Mouse (Mus musculus) ovary, postnatal 36 days (tissue): ENCODE results near the gene Mmp12.
"Not testable (repeated sequence)": the region's sequence is repeated elsewhere in the genome, so short reads cannot be mapped to it uniquely, and the experiment has no call there.

Source experiments
- DNase-seq: peaks from one replicate; pipeline ENCODE4 v3.0.0; 2022; ENCODE audit warnings: low spot score, mixed read lengths

Mmp12 gene

GRCm38 (mm10) chr9:7344107-7344506 lies at the start of gene Mmp12:
Mmp12 (plus strand) TSS chr9:7344381.
- DNase-seq, result no peak

DNA sequence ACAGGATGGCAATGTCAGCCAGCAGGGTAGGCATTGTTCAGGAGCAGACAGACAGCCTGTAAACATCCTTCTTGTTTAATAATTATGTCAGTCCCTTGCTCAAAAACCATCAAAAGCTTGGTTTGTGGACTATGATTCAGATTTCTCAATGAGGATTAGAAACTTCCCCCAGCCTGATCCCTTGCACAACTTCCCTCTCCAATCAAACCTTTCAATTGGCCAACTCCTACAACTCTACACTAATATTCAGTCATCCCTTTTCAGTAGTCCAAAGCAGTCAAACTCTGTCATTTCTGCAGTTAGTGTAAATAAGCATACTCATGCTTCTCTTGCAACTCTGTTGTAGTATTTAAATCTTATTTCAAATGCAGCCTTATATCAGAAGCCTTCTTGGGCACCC lies 12.3 kb upstream of the Mmp12 start:
- DNase-seq, result no peak

GRCm38 (mm10) chr9:7335766-7336680 lies 8.2 kb upstream of the Mmp12 start:
- no peak for DNase-seq

- no peak for DNase-seq
These were observed 7.3 kb upstream of the Mmp12 start for GRCm38 (mm10) chr9:7336740-7337483.

DNA sequence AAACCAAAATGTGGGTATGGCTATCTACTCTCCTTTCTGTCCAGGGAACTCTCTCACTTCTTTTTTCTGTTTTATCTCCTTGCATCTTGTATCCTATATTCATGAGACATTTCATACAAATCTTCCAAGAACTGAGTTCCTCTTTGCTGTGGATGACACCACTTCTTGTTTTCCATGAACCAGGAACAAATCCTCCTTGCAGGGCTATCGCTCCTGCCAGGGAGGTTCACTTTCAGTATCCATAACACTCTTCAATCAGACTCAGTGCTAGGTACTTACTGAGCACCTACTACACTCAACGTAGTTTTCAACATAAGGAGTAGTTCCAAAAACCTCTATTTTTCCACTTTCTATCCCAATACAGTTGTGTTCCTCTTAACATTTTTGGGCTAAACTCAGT lies 1.3 kb downstream of the Mmp12 start:
- no peak for DNase-seq

GRCm38 (mm10) chr9:7354535-7354934 lies 10.4 kb downstream of the Mmp12 start:
- no peak for DNase-seq

DNA sequence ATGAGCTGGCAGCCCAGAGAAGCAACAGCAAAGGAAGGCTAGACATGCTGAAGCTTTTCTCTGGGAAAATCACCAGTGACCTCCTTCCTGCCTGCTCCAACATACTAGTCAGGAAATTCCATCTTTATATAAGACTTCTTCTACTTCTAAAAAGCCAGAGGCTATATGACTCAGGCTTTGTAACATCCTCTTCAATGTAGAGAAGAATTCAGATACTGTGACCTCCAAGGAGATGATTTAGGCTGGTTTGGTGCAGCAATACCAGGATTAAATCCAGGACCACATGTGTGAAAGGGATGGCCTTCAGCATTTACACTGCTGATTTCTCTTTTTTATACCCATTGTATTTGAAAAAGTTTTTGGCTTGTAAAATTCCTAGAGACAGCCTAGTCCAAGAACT lies 43.8 kb downstream of the Mmp12 start, which contains the start of gene Mmp1b:
Gene Mmp1b, minus strand, starts transcription at position 101 of the 400 bp plus-strand sequence.
- no peak for DNase-seq

DNA sequence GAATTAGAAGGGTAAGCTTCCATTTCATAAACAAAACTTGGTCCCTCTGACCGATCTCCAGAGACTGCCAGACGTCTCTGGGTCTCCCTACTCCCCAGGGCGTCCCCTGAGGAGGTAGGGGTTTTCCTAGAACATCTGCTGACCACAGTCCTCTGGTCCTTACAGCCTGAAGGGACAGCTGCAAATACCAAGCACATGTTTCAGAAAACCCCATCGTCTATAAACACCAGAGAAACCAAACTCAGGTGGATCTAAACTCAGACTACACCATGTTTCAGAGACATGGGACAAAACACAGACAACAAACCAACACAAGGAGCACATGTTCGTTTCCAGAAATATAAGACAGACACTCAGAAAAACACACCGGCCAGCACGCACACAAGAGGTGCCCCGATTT lies 52.4 kb downstream of the Mmp12 start:
- DNase-seq, result not testable (repeated sequence)
